Mouse (Mus musculus): ENCODE data around the gene Kank1. TPM values are rescaled to one million over a fixed set of nuclear protein-coding genes. Genes with fewer than 3 reads are reported as not detected.

Kank1 gene
- polyA plus RNA-seq, 1 experiment = not detected

GRCm38 (mm10) chr19:25220611-25221010 is 16.2 kb upstream of the Kank1 start:
- 86% methylated on average over 2 of the region's 2 CpGs for WGBS

GRCm38 (mm10) chr19:25221964-25222640 is 14.7 kb upstream of the Kank1 start:
- H3K4me3 ChIP-seq (ENCODE audit: insufficient read depth, low read depth, low read length) = no peak overlapping the region
- 80% methylated on average over 9 of the region's 9 CpGs for WGBS

More at GRCm38 (mm10) chr19:25220611-25221010, 16.2 kb upstream of the Kank1 start:
- H3K4me1 ChIP-seq (ENCODE audit: control insufficient read depth, insufficient read depth, low read length) = no peaks in the 10 kb centered on the region
- H3K4me3 ChIP-seq (ENCODE audit: insufficient read depth, low read depth, low read length) = no peak overlapping the region
- no peak for TF ChIP-seq POLR2A (IDR thresholded peaks at IDR 0.05; ENCODE audit: insufficient read depth, low read depth, low read length)
- TF ChIP-seq CTCF (IDR thresholded peaks at IDR 0.05; ENCODE audit: insufficient read depth, low read depth, low read length) = no peak
- H3K27ac ChIP-seq (ENCODE audit: insufficient read depth, low read depth, low read length) = no peak overlapping the region

GRCm38 (mm10) chr19:25230058-25230974 is 6.5 kb upstream of the Kank1 start:
- TF ChIP-seq CTCF (IDR thresholded peaks at IDR 0.05; ENCODE audit: insufficient read depth, low read depth, low read length) (no peak), POLR2A (IDR thresholded peaks at IDR 0.05; ENCODE audit: insufficient read depth, low read depth, low read length) (no peak)
- 81% methylated on average over 4 of the region's 4 CpGs for WGBS
- H3K27ac ChIP-seq (ENCODE audit: insufficient read depth, low read depth, low read length) = no peak overlapping the region
- H3K4me3 ChIP-seq (ENCODE audit: insufficient read depth, low read depth, low read length) = no peak overlapping the region
- H3K4me1 ChIP-seq (ENCODE audit: control insufficient read depth, insufficient read depth, low read length) = no peaks in the 10 kb centered on the region

More at GRCm38 (mm10) chr19:25221964-25222640, 14.7 kb upstream of the Kank1 start:
- no peak overlapping the region for H3K27ac ChIP-seq (ENCODE audit: insufficient read depth, low read depth, low read length)
- no peaks in the 10 kb centered on the region for H3K4me1 ChIP-seq (ENCODE audit: control insufficient read depth, insufficient read depth, low read length)
- TF ChIP-seq CTCF (IDR thresholded peaks at IDR 0.05; ENCODE audit: insufficient read depth, low read depth, low read length) = no peak
- TF ChIP-seq POLR2A (IDR thresholded peaks at IDR 0.05; ENCODE audit: insufficient read depth, low read depth, low read length) = no peak

- no peak for TF ChIP-seq CTCF (IDR thresholded peaks at IDR 0.05; ENCODE audit: insufficient read depth, low read depth, low read length)
- TF ChIP-seq POLR2A (IDR thresholded peaks at IDR 0.05; ENCODE audit: insufficient read depth, low read depth, low read length) = no peak
- no peak overlapping the region for H3K4me3 ChIP-seq (ENCODE audit: insufficient read depth, low read depth, low read length)
- H3K27ac ChIP-seq (ENCODE audit: insufficient read depth, low read depth, low read length) = no peak overlapping the region
- 84% methylated on average over 4 of the region's 4 CpGs for WGBS
- H3K4me1 ChIP-seq (ENCODE audit: control insufficient read depth, insufficient read depth, low read length) = no peaks in the 10 kb centered on the region
Measured at GRCm38 (mm10) chr19:25230975-25231334, 5.8 kb upstream of the Kank1 start.

GRCm38 (mm10) chr19:25232032-25232431 is 4.7 kb upstream of the Kank1 start:
- 65% methylated on average over 10 of the region's 10 CpGs for WGBS
- peaks cover 3% of the 10 kb centered on the region; the same call in 1 of the 2 replicates for H3K4me1 ChIP-seq (ENCODE audit: control insufficient read depth, insufficient read depth, low read length)

GRCm38 (mm10) chr19:25237492-25238040 is 791 bp downstream of the Kank1 start:
- no peak overlapping the region for H3K27ac ChIP-seq (ENCODE audit: insufficient read depth, low read depth, low read length)
- peaks cover 10% of the 10 kb centered on the region for H3K4me1 ChIP-seq (ENCODE audit: control insufficient read depth, insufficient read depth, low read length)
- 1% methylated on average over 35 of the region's 35 CpGs for WGBS
- TF ChIP-seq POLR2A (IDR thresholded peaks at IDR 0.05; ENCODE audit: insufficient read depth, low read depth, low read length) = no peak
- TF ChIP-seq CTCF (IDR thresholded peaks at IDR 0.05; ENCODE audit: insufficient read depth, low read depth, low read length) = no peak
- H3K4me3 ChIP-seq (ENCODE audit: insufficient read depth, low read depth, low read length) = peak overlapping the region; percentile 54

More at GRCm38 (mm10) chr19:25232032-25232431, 4.7 kb upstream of the Kank1 start:
- Histone ChIP-seq H3K27ac (ENCODE audit: insufficient read depth, low read depth, low read length) (no peak overlapping the region), H3K4me3 (ENCODE audit: insufficient read depth, low read depth, low read length) (no peak overlapping the region)
- TF ChIP-seq POLR2A (IDR thresholded peaks at IDR 0.05; ENCODE audit: insufficient read depth, low read depth, low read length) (no peak), CTCF (IDR thresholded peaks at IDR 0.05; ENCODE audit: insufficient read depth, low read depth, low read length) (no peak)

- 7% methylated on average over 13 of the region's 13 CpGs for WGBS
- Histone ChIP-seq H3K4me3 (ENCODE audit: insufficient read depth, low read depth, low read length) (peak overlapping the region; percentile 27; the same call in 1 of the 2 replicates), H3K4me1 (ENCODE audit: control insufficient read depth, insufficient read depth, low read length) (peaks cover 10% of the 10 kb centered on the region), H3K27ac (ENCODE audit: insufficient read depth, low read depth, low read length) (no peak overlapping the region)
- no peak for TF ChIP-seq CTCF (IDR thresholded peaks at IDR 0.05; ENCODE audit: insufficient read depth, low read depth, low read length)
- no peak for TF ChIP-seq POLR2A (IDR thresholded peaks at IDR 0.05; ENCODE audit: insufficient read depth, low read depth, low read length)
Measured at GRCm38 (mm10) chr19:25238121-25238520, 1.3 kb downstream of the Kank1 start.

- H3K4me3 ChIP-seq (ENCODE audit: insufficient read depth, low read depth, low read length) = no peak overlapping the region
- 87% methylated on average over 4 of the region's 4 CpGs for WGBS
- H3K4me1 ChIP-seq (ENCODE audit: control insufficient read depth, insufficient read depth, low read length) = no peaks in the 10 kb centered on the region
- H3K27ac ChIP-seq (ENCODE audit: insufficient read depth, low read depth, low read length) = no peak overlapping the region
- no peak for TF ChIP-seq CTCF (IDR thresholded peaks at IDR 0.05; ENCODE audit: insufficient read depth, low read depth, low read length)
- TF ChIP-seq POLR2A (IDR thresholded peaks at IDR 0.05; ENCODE audit: insufficient read depth, low read depth, low read length) = no peak
Measured at GRCm38 (mm10) chr19:25243566-25243965, 6.8 kb downstream of the Kank1 start.

All from olfactory bulb, adult 2 months (tissue).